37 mouse cellular contexts compared by ENCODE assay signal in the genomic region with DNA sequence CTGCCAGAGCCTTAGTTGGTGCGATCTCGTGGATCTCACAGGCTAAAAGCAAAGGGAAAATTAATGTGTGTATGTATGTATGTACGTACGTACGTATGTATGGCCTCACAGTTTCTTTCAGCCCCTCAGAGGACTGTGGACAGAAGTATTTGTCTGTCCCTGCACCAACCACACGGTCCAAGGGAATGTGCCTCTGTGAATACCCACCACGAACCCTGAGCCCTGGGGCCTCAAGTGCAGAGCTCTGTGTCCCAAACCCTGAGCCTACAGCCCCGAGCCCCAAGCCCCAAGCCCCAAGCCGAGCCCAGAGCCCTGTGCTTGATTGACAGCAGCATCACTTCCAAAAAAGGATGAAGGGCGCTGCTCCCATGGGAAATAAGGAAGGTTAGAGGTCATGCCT. TPM values are rescaled to one million over a fixed set of nuclear protein-coding genes. Genes with fewer than 3 reads are reported as not detected.
"Had no signal": no experiment of that assay in that cellular context is flagged by ENCODE, and none has a peak within 500 bp of the region (broad histone marks: within the 10 kb centered on the region; RNA-seq: fewer than 3 reads in every experiment).

No protein-coding gene starts in this region.

- H3K9me3 ChIP-seq: heart, embryonic 12.5 days; hindbrain, embryonic 10.5 days; hindbrain, embryonic 12.5 days; intestine, embryonic 15.5 days; limb, embryonic 10.5 days; limb, embryonic 12.5 days had no signal

- H3K4me1 ChIP-seq: heart, embryonic 12.5 days; hindbrain, embryonic 10.5 days; hindbrain, embryonic 12.5 days; intestine, embryonic 15.5 days; limb, embryonic 10.5 days; limb, embryonic 12.5 days had no signal

- H3K36me3 ChIP-seq: heart, embryonic 12.5 days; hindbrain, embryonic 10.5 days; hindbrain, embryonic 12.5 days; intestine, embryonic 15.5 days; limb, embryonic 10.5 days; limb, embryonic 12.5 days had no signal

- H3K27me3 ChIP-seq: heart, embryonic 12.5 days; hindbrain, embryonic 12.5 days; intestine, embryonic 15.5 days; limb, embryonic 12.5 days had no signal

- H3K4me3 ChIP-seq: gastrocnemius, adult 2 months; heart, embryonic 12.5 days; hindbrain, embryonic 10.5 days; hindbrain, embryonic 12.5 days; intestine, embryonic 15.5 days; layer of hippocampus, adult 2 months; left cerebral cortex, adult 2 months; limb, embryonic 10.5 days; limb, embryonic 12.5 days had no signal

- ATAC-seq: forebrain, embryonic 16.5 days; hindbrain, embryonic 16.5 days; inflammation-experienced regulatory T-cells, adult 6 months; intestine, embryonic 15.5 days; intestine, postnatal 0 days had no signal

- H3K27ac ChIP-seq: gastrocnemius, adult 2 months; hindbrain, embryonic 10.5 days; hindbrain, embryonic 12.5 days; hindbrain, embryonic 14.5 days; intestine, embryonic 15.5 days; layer of hippocampus, adult 2 months; left cerebral cortex, adult 2 months; limb, embryonic 10.5 days; limb, embryonic 12.5 days had no signal

- H3K9ac ChIP-seq: heart, embryonic 12.5 days; hindbrain, embryonic 12.5 days; hindbrain, embryonic 14.5 days; intestine, embryonic 15.5 days; limb, embryonic 12.5 days had no signal

- DNase-seq: gastrocnemius, adult 2 months; gastrocnemius, postnatal 10 days; gastrocnemius, postnatal 25 days; heart, postnatal 10 days; heart, postnatal 4 days; kidney, adult 18-20 months; kidney, adult 8-10 months; kidney, postnatal 10 days; kidney, postnatal 25 days; kidney, postnatal 4 days had no signal

- H3K4me2 ChIP-seq: heart, embryonic 12.5 days; hindbrain, embryonic 12.5 days; hindbrain, embryonic 14.5 days; intestine, embryonic 15.5 days; limb, embryonic 12.5 days had no signal

RNA-seq across cellular contexts. Expression of a gene that starts 1.0 kb away (rescaled TPM):
- total RNA-seq: gastrocnemius, adult 2 months; gastrocnemius, postnatal 25 days; gastrocnemius, postnatal 4 days; granulocyte monocyte progenitor cell, adult 5-6 weeks; heart, postnatal 10 days; heart, postnatal 25 days; heart, postnatal 4 days; layer of hippocampus, adult 2 months; layer of hippocampus, postnatal 10 days; layer of hippocampus, postnatal 25 days; left cerebral cortex, adult 2 months; left cerebral cortex, postnatal 14 days; left cerebral cortex, postnatal 36 days had no signal
- polyA plus RNA-seq: forebrain, embryonic 16.5 days; frontal cortex, adult 2 months; hindbrain, embryonic 10.5 days; hindbrain, embryonic 12.5 days; hindbrain, embryonic 14.5 days; hindbrain, embryonic 16.5 days; inflammation-experienced regulatory T-cells, adult 6 months; intestine, postnatal 0 days; limb, embryonic 10.5 days had no signal

RNA-seq across cellular contexts. Expression of a gene that starts 17.9 kb away (rescaled TPM):
- total RNA-seq: gastrocnemius, adult 2 months; gastrocnemius, postnatal 10 days; gastrocnemius, postnatal 25 days; gastrocnemius, postnatal 4 days; granulocyte monocyte progenitor cell, adult 5-6 weeks; heart, postnatal 10 days; heart, postnatal 25 days; heart, postnatal 4 days; layer of hippocampus, adult 2 months; layer of hippocampus, postnatal 10 days; layer of hippocampus, postnatal 25 days; left cerebral cortex, adult 2 months; left cerebral cortex, postnatal 14 days; left cerebral cortex, postnatal 36 days; liver, adult 2 months had no signal
- polyA plus RNA-seq: forebrain, embryonic 16.5 days; frontal cortex, adult 2 months; heart, embryonic 12.5 days; heart, embryonic 14.5 days; heart, embryonic 16.5 days; hindbrain, embryonic 10.5 days; hindbrain, embryonic 12.5 days; hindbrain, embryonic 14.5 days; hindbrain, embryonic 16.5 days; inflammation-experienced regulatory T-cells, adult 6 months; intestine, postnatal 0 days; kidney, embryonic 14.5 days; kidney, embryonic 16.5 days; limb, embryonic 10.5 days; limb, embryonic 12.5 days; limb, embryonic 14.5 days; liver, adult 2 months had no signal

RNA-seq across cellular contexts. Expression of a gene that starts 26.7 kb away (rescaled TPM):
- total RNA-seq: gastrocnemius, adult 2 months; gastrocnemius, postnatal 10 days; gastrocnemius, postnatal 25 days; granulocyte monocyte progenitor cell, adult 5-6 weeks; heart, postnatal 10 days; heart, postnatal 25 days; heart, postnatal 4 days; layer of hippocampus, postnatal 10 days; layer of hippocampus, postnatal 25 days; left cerebral cortex, adult 2 months; left cerebral cortex, postnatal 14 days; left cerebral cortex, postnatal 36 days had no signal
- polyA plus RNA-seq: heart, embryonic 14.5 days; heart, embryonic 16.5 days; hindbrain, embryonic 10.5 days; hindbrain, embryonic 12.5 days; inflammation-experienced regulatory T-cells, adult 6 months; kidney, embryonic 14.5 days; limb, embryonic 10.5 days; limb, embryonic 14.5 days had no signal

RNA-seq across cellular contexts. Expression of a gene that starts 37.3 kb away (rescaled TPM):
- total RNA-seq: gastrocnemius, adult 2 months; gastrocnemius, postnatal 10 days; gastrocnemius, postnatal 25 days; gastrocnemius, postnatal 4 days; granulocyte monocyte progenitor cell, adult 5-6 weeks; heart, postnatal 10 days; heart, postnatal 25 days; heart, postnatal 4 days; layer of hippocampus, adult 2 months; layer of hippocampus, postnatal 10 days; layer of hippocampus, postnatal 25 days; left cerebral cortex, adult 2 months; left cerebral cortex, postnatal 14 days; left cerebral cortex, postnatal 36 days; liver, adult 2 months had no signal
- polyA plus RNA-seq: forebrain, embryonic 16.5 days; frontal cortex, adult 2 months; heart, embryonic 12.5 days; heart, embryonic 14.5 days; heart, embryonic 16.5 days; hindbrain, embryonic 10.5 days; hindbrain, embryonic 12.5 days; hindbrain, embryonic 14.5 days; hindbrain, embryonic 16.5 days; inflammation-experienced regulatory T-cells, adult 6 months; intestine, embryonic 15.5 days; kidney, embryonic 14.5 days; kidney, embryonic 16.5 days; limb, embryonic 10.5 days; limb, embryonic 12.5 days; limb, embryonic 14.5 days; liver, adult 2 months had no signal
